Mouse (Mus musculus): ENCODE measurements around the gene Pcdh7. TPM values are rescaled to one million over a fixed set of nuclear protein-coding genes. Genes with fewer than 3 reads are reported as not detected.

The Pcdh7 gene
- polyA plus RNA-seq, 1 experiment from 2014 or later = 23.7 TPM

GRCm38 (mm10) chr5:57760069-57761063, 42.6 kb downstream of the Pcdh7 start:
- Histone ChIP-seq H3K4me1 (ENCODE audit: control insufficient read depth, insufficient read depth, low read length) (peaks cover 4% of the 10 kb centered on the region; the same call in 1 of the 2 replicates), H3K4me3 (replicated peaks; ENCODE audit: low read depth, low read length) (no peak overlapping the region), H3K36me3 (ENCODE audit: control insufficient read depth, insufficient read depth, low read length) (no peaks in the 10 kb centered on the region), H3K9me3 (ENCODE audit: control insufficient read depth, low read length) (no peaks in the 10 kb centered on the region), H3K27me3 (ENCODE audit: control insufficient read depth, insufficient read depth, low read length) (no peaks in the 10 kb centered on the region), H3K4me2 (ENCODE audit: low read length) (no peak overlapping the region), H3K9ac (replicated peaks; ENCODE audit: low read length) (no peak overlapping the region), H3K27ac (replicated peaks; ENCODE audit: low read depth, low read length) (peak overlapping the region; percentile 32)
- DNase-seq (no peak), ATAC-seq (ENCODE audit: low FRiP score, low TSS enrichment) (no peak)
- WGBS = 70% methylated on average over 6 of the region's 6 CpGs

DNA sequence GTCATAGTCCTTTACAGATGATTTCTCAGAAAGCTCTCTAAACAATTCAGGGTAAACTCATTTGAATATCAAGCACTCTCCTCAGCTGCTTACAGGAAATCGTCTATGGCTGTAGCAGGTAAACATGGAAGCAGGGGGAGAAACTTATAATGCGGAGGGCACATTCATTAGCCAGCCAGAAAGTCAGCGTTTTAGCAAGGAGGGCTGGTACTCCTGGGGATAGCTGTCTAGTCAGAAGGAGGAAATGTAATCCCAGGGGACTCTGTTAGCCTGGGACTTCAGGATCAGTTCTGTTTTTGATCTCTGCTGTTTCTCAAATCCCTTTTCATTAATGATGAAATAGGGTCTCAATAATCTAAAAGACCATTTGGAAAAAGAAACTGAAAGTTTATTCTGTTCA, 47.6 kb downstream of the Pcdh7 start:
- no peak overlapping the region for H3K4me2 ChIP-seq (ENCODE audit: low read length)
- ATAC-seq (ENCODE audit: low FRiP score, low TSS enrichment) = peak; percentile 46; the same call in 1 of the 2 replicates

DNA sequence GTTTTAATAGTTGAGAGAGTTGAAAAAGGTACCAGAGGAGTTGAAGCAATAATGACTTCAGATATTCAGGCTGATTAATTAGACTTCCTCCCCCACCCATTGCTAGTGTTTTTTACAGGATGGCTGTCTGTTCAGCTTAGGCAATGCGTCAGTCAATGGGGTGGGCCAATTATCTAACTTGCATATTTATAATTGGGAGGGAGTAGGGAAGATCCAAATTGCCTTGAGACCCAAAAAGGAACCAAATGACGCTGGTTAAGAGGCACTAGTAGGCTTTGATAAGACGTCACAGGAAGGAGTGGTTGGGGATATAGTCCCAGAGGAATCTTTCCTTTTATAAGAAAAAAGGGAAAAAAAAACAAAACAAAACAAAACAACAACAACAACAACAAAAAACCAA, 49.6 kb downstream of the Pcdh7 start:
- no peak for ATAC-seq (ENCODE audit: low FRiP score, low TSS enrichment)
- DNase-seq = no peak
- Histone ChIP-seq H3K27me3 (ENCODE audit: control insufficient read depth, insufficient read depth, low read length) (no peaks in the 10 kb centered on the region), H3K27ac (replicated peaks; ENCODE audit: low read depth, low read length) (no peak overlapping the region), H3K4me1 (ENCODE audit: control insufficient read depth, insufficient read depth, low read length) (peaks cover 7% of the 10 kb centered on the region; the same call in 1 of the 2 replicates), H3K9ac (replicated peaks; ENCODE audit: low read length) (no peak overlapping the region), H3K36me3 (ENCODE audit: control insufficient read depth, insufficient read depth, low read length) (no peaks in the 10 kb centered on the region), H3K9me3 (ENCODE audit: control insufficient read depth, low read length) (no peaks in the 10 kb centered on the region), H3K4me3 (replicated peaks; ENCODE audit: low read depth, low read length) (no peak overlapping the region), H3K4me2 (ENCODE audit: low read length) (no peak overlapping the region)
- 51% methylated on average over 3 of the region's 3 CpGs for WGBS

More for the DNA sequence above, 47.6 kb downstream of the Pcdh7 start:
- H3K27me3 ChIP-seq (ENCODE audit: control insufficient read depth, insufficient read depth, low read length) = no peaks in the 10 kb centered on the region
- no peak overlapping the region for H3K27ac ChIP-seq (replicated peaks; ENCODE audit: low read depth, low read length)
- H3K4me3 ChIP-seq (replicated peaks; ENCODE audit: low read depth, low read length) = no peak overlapping the region
- 28% methylated on average over 3 of the region's 3 CpGs for WGBS
- peaks cover 7% of the 10 kb centered on the region; the same call in 1 of the 2 replicates for H3K4me1 ChIP-seq (ENCODE audit: control insufficient read depth, insufficient read depth, low read length)
- no peak overlapping the region for H3K9ac ChIP-seq (replicated peaks; ENCODE audit: low read length)
- peak; percentile 54 for DNase-seq
- no peaks in the 10 kb centered on the region for H3K9me3 ChIP-seq (ENCODE audit: control insufficient read depth, low read length)
- no peaks in the 10 kb centered on the region for H3K36me3 ChIP-seq (ENCODE audit: control insufficient read depth, insufficient read depth, low read length)

GRCm38 (mm10) chr5:57768469-57769022, 50.8 kb downstream of the Pcdh7 start:
- Histone ChIP-seq H3K9me3 (ENCODE audit: control insufficient read depth, low read length) (no peaks in the 10 kb centered on the region), H3K36me3 (ENCODE audit: control insufficient read depth, insufficient read depth, low read length) (no peaks in the 10 kb centered on the region), H3K27ac (replicated peaks; ENCODE audit: low read depth, low read length) (no peak overlapping the region), H3K27me3 (ENCODE audit: control insufficient read depth, insufficient read depth, low read length) (no peaks in the 10 kb centered on the region), H3K9ac (replicated peaks; ENCODE audit: low read length) (no peak overlapping the region), H3K4me3 (replicated peaks; ENCODE audit: low read depth, low read length) (no peak overlapping the region), H3K4me1 (ENCODE audit: control insufficient read depth, insufficient read depth, low read length) (peaks cover 7% of the 10 kb centered on the region; the same call in 1 of the 2 replicates), H3K4me2 (ENCODE audit: low read length) (no peak overlapping the region)
- DNase-seq (no peak), ATAC-seq (ENCODE audit: low FRiP score, low TSS enrichment) (no peak)
- 85% methylated on average over 10 of the region's 10 CpGs for whole genome bisulfite sequencing

DNA sequence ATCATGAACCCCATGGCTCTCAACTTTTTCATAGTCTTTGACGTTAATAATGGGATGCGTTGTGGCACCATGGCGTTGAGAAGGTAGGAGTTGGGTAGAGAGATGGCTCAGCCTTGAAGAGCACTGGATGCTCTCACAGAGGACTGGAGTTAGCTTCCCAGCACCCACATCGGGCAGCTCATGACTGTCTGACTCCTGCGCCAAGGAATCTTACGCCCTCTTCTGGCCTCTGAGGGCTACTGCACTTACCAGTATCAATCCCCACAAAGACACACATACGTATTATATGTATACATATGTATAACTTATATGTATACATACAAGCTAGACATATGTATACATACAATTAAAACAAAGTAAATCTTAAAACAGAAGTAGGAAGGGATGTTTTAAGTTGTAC, 51.9 kb downstream of the Pcdh7 start:
- H3K4me3 ChIP-seq (replicated peaks; ENCODE audit: low read depth, low read length) = no peak overlapping the region
- H3K27me3 ChIP-seq (ENCODE audit: control insufficient read depth, insufficient read depth, low read length) = no peaks in the 10 kb centered on the region
- H3K4me1 ChIP-seq (ENCODE audit: control insufficient read depth, insufficient read depth, low read length) = peaks cover 7% of the 10 kb centered on the region; the same call in 1 of the 2 replicates
- H3K9me3 ChIP-seq (ENCODE audit: control insufficient read depth, low read length) = no peaks in the 10 kb centered on the region
- no peak overlapping the region for H3K4me2 ChIP-seq (ENCODE audit: low read length)
- H3K27ac ChIP-seq (replicated peaks; ENCODE audit: low read depth, low read length) = no peak overlapping the region
- no peak for ATAC-seq (ENCODE audit: low FRiP score, low TSS enrichment)
- DNase-seq = no peak
- no peaks in the 10 kb centered on the region for H3K36me3 ChIP-seq (ENCODE audit: control insufficient read depth, insufficient read depth, low read length)
- H3K9ac ChIP-seq (replicated peaks; ENCODE audit: low read length) = no peak overlapping the region
- 95% methylated on average over 7 of the region's 7 CpGs for WGBS

DNA sequence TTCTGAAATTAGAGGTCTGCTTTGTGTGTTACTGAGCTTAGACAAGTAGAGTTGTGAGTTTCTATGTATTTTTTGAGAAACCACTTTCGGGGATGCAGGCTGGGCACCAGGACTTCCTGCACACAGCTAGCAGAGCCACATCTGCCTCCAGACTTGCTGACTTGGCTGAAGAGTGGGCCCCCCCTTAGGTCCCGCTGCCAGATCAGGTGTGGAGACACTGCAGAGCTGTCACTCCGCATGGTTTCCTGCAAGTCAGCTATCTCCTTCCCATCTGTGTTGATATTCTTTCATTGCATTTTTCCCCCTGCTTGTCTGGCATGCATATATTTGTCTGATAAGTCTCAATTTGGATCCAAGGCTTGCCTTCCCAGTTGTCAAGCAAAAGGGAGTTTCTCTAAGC, 52.6 kb downstream of the Pcdh7 start:
- H3K4me3 ChIP-seq (replicated peaks; ENCODE audit: low read depth, low read length) = no peak overlapping the region
- H3K27ac ChIP-seq (replicated peaks; ENCODE audit: low read depth, low read length) = no peak overlapping the region
- H3K36me3 ChIP-seq (ENCODE audit: control insufficient read depth, insufficient read depth, low read length) = no peaks in the 10 kb centered on the region
- WGBS = 81% methylated on average over 3 of the region's 3 CpGs
- no peak overlapping the region for H3K9ac ChIP-seq (replicated peaks; ENCODE audit: low read length)
- H3K9me3 ChIP-seq (ENCODE audit: control insufficient read depth, low read length) = no peaks in the 10 kb centered on the region
- ATAC-seq (ENCODE audit: low FRiP score, low TSS enrichment) = no peak
- no peak overlapping the region for H3K4me2 ChIP-seq (ENCODE audit: low read length)
- DNase-seq = no peak
- H3K27me3 ChIP-seq (ENCODE audit: control insufficient read depth, insufficient read depth, low read length) = no peaks in the 10 kb centered on the region
- H3K4me1 ChIP-seq (ENCODE audit: control insufficient read depth, insufficient read depth, low read length) = peaks cover 3% of the 10 kb centered on the region; the same call in 1 of the 2 replicates

DNA sequence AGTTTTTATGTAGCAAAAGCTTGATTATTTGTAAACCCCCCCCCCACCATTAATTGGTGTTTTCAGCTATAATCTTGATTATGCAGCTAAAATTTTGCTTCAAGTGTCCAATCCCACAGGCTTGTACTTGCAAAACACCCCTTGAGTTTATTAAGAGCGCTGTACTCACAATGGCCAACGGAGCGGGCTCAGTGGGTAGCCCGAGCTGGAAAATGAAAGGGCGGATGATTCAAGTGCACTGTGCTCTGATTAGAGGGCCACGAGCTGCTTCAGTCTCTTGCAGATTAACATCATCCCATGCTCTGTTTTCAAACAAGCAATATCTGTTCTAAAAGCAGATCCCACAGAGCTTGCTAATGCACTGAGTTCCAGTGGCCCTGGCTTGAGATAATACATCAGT, 53.4 kb downstream of the Pcdh7 start:
- no peaks in the 10 kb centered on the region for H3K4me1 ChIP-seq (ENCODE audit: control insufficient read depth, insufficient read depth, low read length)
- ATAC-seq (ENCODE audit: low FRiP score, low TSS enrichment) = no peak
- no peak overlapping the region for H3K9ac ChIP-seq (replicated peaks; ENCODE audit: low read length)
- WGBS = 65% methylated on average over 6 of the region's 6 CpGs
- no peak overlapping the region for H3K4me2 ChIP-seq (ENCODE audit: low read length)
- no peak overlapping the region for H3K27ac ChIP-seq (replicated peaks; ENCODE audit: low read depth, low read length)
- H3K4me3 ChIP-seq (replicated peaks; ENCODE audit: low read depth, low read length) = no peak overlapping the region
- H3K27me3 ChIP-seq (ENCODE audit: control insufficient read depth, insufficient read depth, low read length) = no peaks in the 10 kb centered on the region
- H3K36me3 ChIP-seq (ENCODE audit: control insufficient read depth, insufficient read depth, low read length) = no peaks in the 10 kb centered on the region
- no peak for DNase-seq
- H3K9me3 ChIP-seq (ENCODE audit: control insufficient read depth, low read length) = no peaks in the 10 kb centered on the region

DNA sequence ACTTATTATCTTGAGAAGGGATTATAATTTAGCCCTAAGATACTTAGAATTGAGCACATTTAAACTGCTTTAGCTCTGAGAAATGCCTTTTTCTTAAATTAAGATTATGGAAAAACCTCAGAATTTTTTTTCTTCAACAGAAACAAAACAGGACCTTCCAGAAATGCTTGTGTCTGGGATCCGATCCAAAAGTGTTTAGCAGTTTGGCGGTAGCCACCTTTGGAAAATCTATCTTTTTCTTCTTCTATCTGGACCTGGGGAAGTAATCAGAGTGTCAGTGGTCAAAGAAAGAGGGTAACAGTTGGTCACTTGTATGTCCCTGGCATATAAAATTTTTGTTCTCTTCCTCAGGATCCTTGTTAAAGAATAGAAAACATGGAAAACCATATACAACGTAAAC, 54.9 kb downstream of the Pcdh7 start:
- DNase-seq (no peak), ATAC-seq (ENCODE audit: low FRiP score, low TSS enrichment) (no peak)
- 90% methylated on average over 3 of the region's 3 CpGs for WGBS
- H3K9me3 ChIP-seq (ENCODE audit: control insufficient read depth, low read length) = no peaks in the 10 kb centered on the region
- H3K9ac ChIP-seq (replicated peaks; ENCODE audit: low read length) = no peak overlapping the region
- no peaks in the 10 kb centered on the region for H3K36me3 ChIP-seq (ENCODE audit: control insufficient read depth, insufficient read depth, low read length)
- H3K4me2 ChIP-seq (ENCODE audit: low read length) = no peak overlapping the region
- H3K27ac ChIP-seq (replicated peaks; ENCODE audit: low read depth, low read length) = no peak overlapping the region
- no peaks in the 10 kb centered on the region for H3K27me3 ChIP-seq (ENCODE audit: control insufficient read depth, insufficient read depth, low read length)
- no peaks in the 10 kb centered on the region for H3K4me1 ChIP-seq (ENCODE audit: control insufficient read depth, insufficient read depth, low read length)
- no peak overlapping the region for H3K4me3 ChIP-seq (replicated peaks; ENCODE audit: low read depth, low read length)
